Mouse (Mus musculus) MEL (cell line): ENCODE data around the gene Vwa3a.

Experiments used
- CTCF ChIP-seq, 3 experiments: IDR thresholded peaks in 2 of 3; conservative IDR thresholded peaks in 1 of 3; 2 replicates each; pipeline ENCODE4 v1.5.1; 2011 to 2012; ENCODE audit warnings: low read length in 3 of 3, low read depth in 2 of 3, mild to moderate bottlenecking in 2 of 3, improper control_type of control experiment in 1 of 3, inconsistent platforms in 1 of 3, mixed read lengths in 1 of 3, moderate library complexity in 1 of 3; ENCODE audit not compliant: control insufficient read depth in 1 of 3, insufficient read depth in 1 of 3, poor library complexity in 1 of 3, severe bottlenecking in 1 of 3
- E2F4 ChIP-seq: IDR thresholded peaks from 2 replicates; pipeline ENCODE4 v1.6.1; 2011; ENCODE audit warnings: low read depth, low read length, improper control_type of control experiment, borderline replicate concordance
- EP300 ChIP-seq, 2 experiments: IDR thresholded peaks; 2 replicates each; pipeline ENCODE4 v1.6.1; 2011; ENCODE audit warnings: improper control_type of control experiment in 2 of 2, low read length in 2 of 2, low read depth in 1 of 2, mild to moderate bottlenecking in 1 of 2
- MAFK ChIP-seq: IDR thresholded peaks from 2 replicates; pipeline ENCODE4 v1.6.1; 2011; ENCODE audit warnings: low read depth, mild to moderate bottlenecking, low read length, improper control_type of control experiment, borderline replicate concordance
- MAX ChIP-seq: IDR thresholded peaks from 2 replicates; pipeline ENCODE4 v1.6.1; 2011; ENCODE audit warnings: low read length, improper control_type of control experiment
- MXI1 ChIP-seq: IDR thresholded peaks from 2 replicates; pipeline ENCODE4 v1.6.1; 2011; ENCODE audit warnings: mild to moderate bottlenecking, low read depth, low read length, improper control_type of control experiment
- MYB ChIP-seq: IDR thresholded peaks from 2 replicates; pipeline ENCODE4 v1.6.1; 2011; ENCODE audit warnings: mild to moderate bottlenecking, low read depth, low read length, improper control_type of control experiment
- MYC ChIP-seq: IDR thresholded peaks from 2 replicates; pipeline ENCODE4 v1.6.1; 2011; ENCODE audit warnings: low read depth, mild to moderate bottlenecking, low read length, improper control_type of control experiment, moderate library complexity
- NELFE ChIP-seq: IDR thresholded peaks from 2 replicates; pipeline ENCODE4 v1.6.1; 2011; ENCODE audit warnings: low read depth, low read length, improper control_type of control experiment
- POLR2A ChIP-seq, 2 experiments: IDR thresholded peaks; 2 replicates each; pipeline ENCODE4 v1.6.1; 2011 to 2012; ENCODE audit warnings: low read length in 2 of 2, mild to moderate bottlenecking in 2 of 2, control low read depth in 1 of 2, improper control_type of control experiment in 1 of 2, low read depth in 1 of 2, moderate library complexity in 1 of 2; ENCODE audit not compliant: control insufficient read depth in 1 of 2, insufficient read depth in 1 of 2, poor library complexity in 1 of 2
- POLR2AphosphoS5 ChIP-seq: IDR thresholded peaks from 2 replicates; pipeline ENCODE4 v1.6.1; 2012; ENCODE audit warnings: low read depth, borderline replicate concordance, mild to moderate bottlenecking, inconsistent platforms, low read length, moderate library complexity, mixed read lengths
- SIN3A ChIP-seq: IDR thresholded peaks from 2 replicates; pipeline ENCODE4 v1.6.1; 2012; ENCODE audit warnings: low read length, improper control_type of control experiment, inconsistent platforms
- SMC3 ChIP-seq: IDR thresholded peaks from 2 replicates; pipeline ENCODE4 v1.6.1; 2011; ENCODE audit warnings: low read depth, low read length, improper control_type of control experiment
- USF1 ChIP-seq: IDR thresholded peaks from 2 replicates; pipeline ENCODE4 v1.6.1; 2014; ENCODE audit warnings: low read depth, mild to moderate bottlenecking, inconsistent platforms, low read length, improper control_type of control experiment, moderate library complexity

GRCm38 (mm10) chr7:120717261-120717660 is 21.9 kb upstream of the Vwa3a start:
- TF ChIP-seq USF1 (no peak), MAFK (no peak), CTCF (IDR thresholded peaks at IDR 0.05 in 2 of 3, conservative IDR thresholded peaks at IDR 0.05 in 1 of 3; ENCODE audit: control insufficient read depth in 1 of 3, insufficient read depth in 1 of 3, low read depth in 2 of 3, low read length in 3 of 3, poor library complexity in 1 of 3, severe bottlenecking in 1 of 3) (no peak), E2F4 (no peak), SMC3 (no peak), MAX (no peak), EP300 (IDR thresholded peaks at IDR 0.05; ENCODE audit: low read depth in 1 of 2, low read length in 2 of 2) (no peak), POLR2A (IDR thresholded peaks at IDR 0.05; ENCODE audit: control insufficient read depth in 1 of 2, insufficient read depth in 1 of 2, low read depth in 1 of 2, low read length in 2 of 2, poor library complexity in 1 of 2) (no peak), POLR2AphosphoS5 (no peak), MXI1 (no peak), MYB (no peak), SIN3A (no peak), MYC (no peak), NELFE (no peak)
